Mouse (Mus musculus): Measurements from ENCODE around the gene Cul4a. TPM values are rescaled to one million over a fixed set of nuclear protein-coding genes. Genes with fewer than 3 reads are reported as not detected.

Gene Cul4a
- polyA plus RNA-seq, 1 experiment from 2014 or later: 107 TPM

GRCm38 (mm10) chr8:13188857-13189256 lies 83.4 kb downstream of the Cul4a start:
- H3K36me3 ChIP-seq: peaks cover 63% of the 10 kb centered on the region
- H3K4me3 ChIP-seq: no peak overlapping the region
- no peak overlapping the region for H3K27ac ChIP-seq
- H3K27me3 ChIP-seq (ENCODE audit: insufficient read depth, poor library complexity, severe bottlenecking): no peaks in the 10 kb centered on the region
- H3K9me3 ChIP-seq: no peaks in the 10 kb centered on the region
- H3K4me1 ChIP-seq: no peaks in the 10 kb centered on the region
- DNase-seq (ENCODE audit: low spot score): no peak
- WGBS: 79% methylated on average over 1 of the region's 1 CpGs

- peaks cover 53% of the 10 kb centered on the region for H3K36me3 ChIP-seq
- no peak overlapping the region for H3K27ac ChIP-seq
- no peaks in the 10 kb centered on the region for H3K4me1 ChIP-seq
- no peaks in the 10 kb centered on the region for H3K9me3 ChIP-seq
- 90% methylated on average over 8 of the region's 8 CpGs for WGBS
- no peak for DNase-seq (ENCODE audit: low spot score)
- no peak overlapping the region for H3K4me3 ChIP-seq
- no peaks in the 10 kb centered on the region for H3K27me3 ChIP-seq (ENCODE audit: insufficient read depth, poor library complexity, severe bottlenecking)
These were observed 84.8 kb downstream of the Cul4a start for GRCm38 (mm10) chr8:13190235-13190634.

- H3K27ac ChIP-seq: no peak overlapping the region; the same call in 1 of the 2 replicates
- H3K4me3 ChIP-seq: no peak overlapping the region
- H3K36me3 ChIP-seq: peaks cover 20% of the 10 kb centered on the region; the same call in 1 of the 2 replicates
- WGBS: 52% methylated on average over 10 of the region's 10 CpGs
- peaks cover 18% of the 10 kb centered on the region for H3K27me3 ChIP-seq (ENCODE audit: insufficient read depth, poor library complexity, severe bottlenecking)
- no peak for DNase-seq (ENCODE audit: low spot score)
- H3K4me1 ChIP-seq: peaks cover 23% of the 10 kb centered on the region
- H3K9me3 ChIP-seq: no peaks in the 10 kb centered on the region
These were observed 89.4 kb downstream of the Cul4a start for GRCm38 (mm10) chr8:13194818-13195217.

GRCm38 (mm10) chr8:13197493-13197892 lies 92.1 kb downstream of the Cul4a start:
- H3K36me3 ChIP-seq: peaks cover 13% of the 10 kb centered on the region; the same call in 1 of the 2 replicates
- WGBS: 91% methylated on average over 5 of the region's 5 CpGs
- no peak overlapping the region for H3K4me3 ChIP-seq
- H3K4me1 ChIP-seq: peaks cover 40% of the 10 kb centered on the region
- peaks cover 40% of the 10 kb centered on the region for H3K27me3 ChIP-seq (ENCODE audit: insufficient read depth, poor library complexity, severe bottlenecking)
- no peak for DNase-seq (ENCODE audit: low spot score)
- H3K9me3 ChIP-seq: no peaks in the 10 kb centered on the region
- H3K27ac ChIP-seq: no peak overlapping the region

MicroRNA genes within 50 kb of the gene (microRNA counts, 519-probe panel; counts per million panel counts)
- not detected for microRNA mmu-miR-1968

Small RNA genes within 50 kb of the gene (microRNA-seq; reads per million reads assigned to microRNA genes)
- 61.1 reads per million, percentile 45 among the genes with 10 or more reads in this experiment for gene Mir1968
- not detected for gene Mir7065

Other genes with a start within 250 kb of the Cul4a start
- gene Mcf2l, start 231.8 kb upstream of the Cul4a start, polyA plus RNA-seq (2016; fragmentation: Nextera tagmentation; extraction: Ambion mirVana): 8.3 and 9.1 TPM in 2 replicates
- gene F7, start 79.6 kb upstream of the Cul4a start, polyA plus RNA-seq (2016; fragmentation: Nextera tagmentation; extraction: Ambion mirVana): 0.07 and 1.0 TPM in 2 replicates
- 3.4 and 12.1 TPM in 2 replicates for gene F10, start 68.3 kb upstream of the Cul4a start, polyA plus RNA-seq (2016; fragmentation: Nextera tagmentation; extraction: Ambion mirVana)
- 0.38 and 1.9 TPM in 2 replicates for gene Proz, start 44.7 kb upstream of the Cul4a start, polyA plus RNA-seq (2016; fragmentation: Nextera tagmentation; extraction: Ambion mirVana)
- 33.0 and 39.4 TPM in 2 replicates for gene Pcid2, start 162 bp upstream of the Cul4a start, polyA plus RNA-seq (2016; fragmentation: Nextera tagmentation; extraction: Ambion mirVana)
- gene Lamp1, start 53.5 kb downstream of the Cul4a start, polyA plus RNA-seq (2016; fragmentation: Nextera tagmentation; extraction: Ambion mirVana): 290 and 334 TPM in 2 replicates
- 30.5 and 34.0 TPM in 2 replicates for gene Grtp1, start 95.0 kb downstream of the Cul4a start, polyA plus RNA-seq (2016; fragmentation: Nextera tagmentation; extraction: Ambion mirVana)
- 49.3 and 117 TPM in 2 replicates for gene Adprhl1, start 148.5 kb downstream of the Cul4a start, polyA plus RNA-seq (2016; fragmentation: Nextera tagmentation; extraction: Ambion mirVana)
- 23.5 and 27.3 TPM in 2 replicates for gene Dcun1d2, start 182.5 kb downstream of the Cul4a start, polyA plus RNA-seq (2016; fragmentation: Nextera tagmentation; extraction: Ambion mirVana)
- 37.5 and 39.6 TPM in 2 replicates for gene Tmco3, start 182.6 kb downstream of the Cul4a start, polyA plus RNA-seq (2016; fragmentation: Nextera tagmentation; extraction: Ambion mirVana)
- gene Tfdp1, start 233.1 kb downstream of the Cul4a start, polyA plus RNA-seq (2016; fragmentation: Nextera tagmentation; extraction: Ambion mirVana): 120 and 144 TPM in 2 replicates